Mouse (Mus musculus) liver, postnatal 0 days (tissue): Measurements from ENCODE around the gene Lrrc20.

Experiments used
- CTCF ChIP-seq: sonication (generic); IDR thresholded peaks from 2 replicates; pipeline ENCODE4 v1.5.1; 2016; ENCODE audit warnings: antibody characterized with exemption, low read depth
- EP300 ChIP-seq: IDR thresholded peaks from 2 replicates; pipeline ENCODE4 v1.6.1; 2016; ENCODE audit warnings: antibody characterized with exemption, low read depth, mild to moderate bottlenecking

DNA sequence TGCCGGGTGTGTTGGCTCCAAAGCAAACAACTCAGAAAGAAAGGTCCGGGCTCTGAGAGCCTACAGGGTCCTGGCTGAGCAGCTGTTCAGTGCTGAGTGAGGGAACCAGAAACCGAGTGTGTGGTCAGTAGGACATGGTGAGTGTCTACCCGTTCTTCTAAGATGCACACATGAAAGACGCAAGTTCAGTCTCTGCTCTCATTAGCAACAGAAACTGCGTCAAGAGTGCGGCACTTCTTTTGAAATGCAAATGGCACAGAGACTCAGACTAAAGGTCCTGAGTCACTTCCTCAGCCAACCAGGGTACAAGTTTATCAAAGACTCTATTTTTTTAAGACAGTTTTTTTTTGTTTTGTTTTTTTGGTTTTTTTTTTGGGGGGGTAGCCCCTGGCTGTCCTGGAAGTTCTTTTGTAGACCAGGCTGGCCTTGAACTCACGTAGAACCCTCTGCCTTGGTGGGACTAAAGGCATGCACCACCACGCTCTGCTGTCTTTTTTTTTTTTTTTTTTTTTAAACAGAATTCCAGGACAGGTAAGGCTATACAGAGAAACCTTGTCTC, 124.0 kb downstream of the Lrrc20 start:
- TF ChIP-seq EP300 (no peak), CTCF (no peak)
